Mouse (Mus musculus) spleen, adult 18-20 months (tissue): ENCODE results near the gene Apol10b.
"Not testable (repeated sequence)": the region's sequence is repeated elsewhere in the genome, so short reads cannot be mapped to it uniquely, and the experiment has no call there.

Experiments used
- DNase-seq, 2 experiments: peaks; one replicate each; pipeline ENCODE4 v3.0.0; 2022; ENCODE audit warnings: mixed read lengths in 2 of 2

Apol10b gene

DNA sequence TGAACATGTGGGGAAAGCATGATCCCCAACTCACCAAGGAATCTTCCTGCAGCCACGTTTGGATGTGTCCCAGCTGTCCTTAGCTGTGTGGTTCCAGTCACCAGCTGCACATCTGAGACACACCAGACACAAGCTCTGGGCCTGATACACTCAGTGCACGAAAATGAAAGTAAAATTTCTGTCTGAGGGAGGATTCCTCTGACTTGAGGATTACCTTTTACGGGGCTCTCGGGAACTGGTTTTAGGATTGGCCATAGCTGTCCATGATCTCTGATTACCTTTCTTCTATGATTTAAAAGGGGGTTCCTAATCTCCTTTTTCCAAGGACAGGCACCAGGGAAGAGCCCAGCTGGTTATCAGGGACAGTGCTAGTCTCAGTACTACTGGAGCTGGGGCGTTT, at the start of gene Apol10b:
Gene Apol10b, minus strand, starts transcription at position 165 of the 400 bp plus-strand sequence.
- DNase-seq = no peak

DNA sequence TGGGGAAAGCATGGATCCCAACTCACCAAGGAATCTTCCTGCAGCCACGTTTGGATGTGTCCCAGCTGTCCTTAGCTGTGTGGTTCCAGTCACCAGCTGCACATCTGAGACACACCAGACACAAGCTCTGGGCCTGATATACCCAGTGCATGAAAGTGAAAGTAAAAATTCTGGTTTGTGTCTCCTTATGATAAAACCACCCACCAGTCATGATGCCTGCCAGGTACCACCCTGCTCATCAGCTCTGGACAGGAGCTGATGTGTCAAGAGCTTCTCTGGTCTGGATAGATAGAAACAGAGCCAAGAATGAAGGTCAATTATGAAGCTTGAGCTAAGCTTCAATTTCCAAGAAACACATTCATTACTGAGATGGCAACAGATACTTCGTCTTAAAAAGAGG, 47.3 kb upstream of the Apol10b start, which contains the start of gene Apol11b:
Gene Apol11b, minus strand, starts transcription at position 111 of the 400 bp plus-strand sequence.
- not testable (repeated sequence) for DNase-seq

- DNase-seq = not testable (repeated sequence)
Measured at GRCm38 (mm10) chr15:77629822-77630221, 33.9 kb upstream of the Apol10b start.

- not testable (repeated sequence) for DNase-seq
Measured at GRCm38 (mm10) chr15:77628647-77629046, 32.7 kb upstream of the Apol10b start.

DNA sequence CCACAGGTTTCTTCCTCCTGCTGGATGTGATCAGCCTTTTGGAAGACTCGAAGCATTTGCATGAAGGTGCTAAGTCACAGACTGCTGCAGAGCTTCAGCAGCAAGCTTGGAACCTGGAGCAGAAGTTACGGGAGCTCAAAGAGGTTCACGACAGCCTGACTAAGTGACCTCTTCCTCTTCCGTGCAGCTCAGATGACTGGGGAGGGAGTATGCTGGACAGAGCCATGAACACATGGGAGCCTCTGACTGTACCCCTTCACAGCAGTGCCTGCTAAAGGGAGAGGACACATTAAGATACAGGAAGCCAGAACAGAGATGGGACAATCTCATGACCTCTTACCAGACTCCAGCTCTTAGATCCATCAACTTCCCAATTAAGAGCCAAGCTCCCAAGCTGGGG, 30.5 kb upstream of the Apol10b start:
- not testable (repeated sequence) for DNase-seq

GRCm38 (mm10) chr15:77624710-77625109, 28.8 kb upstream of the Apol10b start:
- no peak for DNase-seq

DNA sequence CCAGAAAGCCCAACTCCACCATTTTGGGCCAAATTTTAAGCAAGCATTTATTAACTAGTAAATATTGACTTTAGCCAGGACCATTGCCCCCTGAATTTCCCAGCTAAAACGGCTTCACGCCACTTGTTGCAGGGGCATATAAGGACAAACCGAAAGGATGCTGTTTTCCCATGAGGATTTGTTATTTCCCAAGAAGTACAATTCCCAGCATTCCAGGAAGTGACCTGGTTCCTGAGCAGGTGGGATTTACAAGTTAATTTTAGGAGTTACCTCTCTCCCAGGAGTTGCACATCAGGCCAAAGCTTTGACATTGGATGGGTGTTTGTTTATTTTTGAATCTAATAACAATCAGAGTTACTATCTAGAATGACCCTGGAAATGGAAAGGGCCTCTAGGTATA, 10.1 kb upstream of the Apol10b start:
- no peak for DNase-seq

DNA sequence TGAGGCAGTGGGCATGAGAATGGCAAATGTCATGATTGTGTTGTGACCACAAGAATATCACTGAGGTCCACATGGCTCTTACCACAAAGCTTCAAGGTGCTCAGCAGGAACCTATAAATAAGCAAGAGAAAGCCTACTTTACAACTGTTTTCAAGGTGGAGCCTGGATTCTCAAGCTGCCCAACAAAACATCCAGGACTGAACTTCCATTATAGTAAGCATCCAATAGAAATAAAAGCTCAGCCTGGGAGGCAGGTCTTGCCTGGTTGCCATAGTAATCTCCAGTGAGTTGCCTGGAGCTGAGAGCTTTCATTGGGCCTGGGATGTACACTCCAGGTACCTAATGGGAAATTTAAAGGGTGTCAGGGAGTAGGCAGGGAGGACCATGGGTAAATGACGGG, 3.0 kb upstream of the Apol10b start, which contains the start of gene Gm36245:
Gene Gm36245, plus strand, starts transcription at position 301 of the 400 bp plus-strand sequence.
- no peak for DNase-seq

DNA sequence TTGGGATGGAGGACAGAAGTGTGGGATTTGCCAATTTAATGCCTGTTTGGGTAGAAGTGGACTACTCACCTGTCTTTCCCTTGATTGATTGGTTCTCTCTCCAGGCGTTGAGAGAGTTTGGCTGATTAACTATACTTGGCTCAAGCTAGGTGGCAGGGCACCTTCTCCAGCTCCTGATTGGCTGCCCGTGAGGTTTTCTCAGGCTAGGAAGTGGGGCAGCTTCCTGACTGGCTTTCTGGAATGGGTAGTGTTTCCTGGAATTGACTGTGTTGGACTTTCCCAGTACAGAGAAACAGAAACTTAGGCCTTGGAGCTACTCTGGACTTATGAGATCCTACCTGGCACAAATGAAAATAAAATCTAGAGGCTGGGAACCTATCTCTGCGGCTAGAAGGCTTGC, 2.5 kb upstream of the Apol10b start:
- DNase-seq = no peak

GRCm38 (mm10) chr15:77593557-77593956, 2.4 kb downstream of the Apol10b start:
- no peak for DNase-seq

DNA sequence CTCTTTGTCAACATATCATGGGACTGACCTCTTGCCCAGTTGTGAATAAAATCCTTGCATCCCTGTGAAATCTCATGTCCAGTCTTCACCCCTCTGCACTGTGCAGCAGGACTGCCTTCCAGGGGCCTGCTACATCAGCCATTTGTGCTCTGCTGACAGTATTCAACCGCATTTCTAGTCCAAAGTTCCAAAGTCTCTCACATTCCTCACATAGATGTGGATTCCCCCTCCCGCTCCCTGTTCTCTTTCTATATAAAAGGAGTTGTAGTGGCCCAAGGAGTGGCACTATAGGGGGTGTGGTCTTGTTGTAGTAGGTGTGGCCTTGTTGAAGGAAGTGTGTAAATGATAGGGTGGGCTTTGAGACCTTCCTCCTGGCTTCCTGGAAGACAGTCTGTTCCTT, 5.0 kb downstream of the Apol10b start:
- no peak for DNase-seq

DNA sequence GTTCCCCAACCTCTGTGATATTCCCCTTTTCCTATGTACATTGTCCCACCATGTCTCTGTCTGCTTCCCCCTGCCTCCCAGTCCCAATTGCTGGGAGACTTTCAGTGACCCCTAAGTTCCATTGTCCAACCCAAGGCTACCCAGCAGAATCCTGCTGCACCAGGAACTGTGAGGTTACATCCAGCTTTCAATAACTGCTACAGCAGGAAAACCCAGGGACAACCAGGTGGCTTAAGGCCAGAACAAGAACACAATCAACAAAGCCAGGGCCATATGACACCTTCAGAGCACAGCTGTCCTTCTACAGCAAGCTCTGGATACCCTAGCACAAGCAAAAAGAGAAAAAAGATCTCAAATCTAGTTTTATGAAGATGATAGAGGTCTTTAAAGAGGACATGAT, 6.9 kb downstream of the Apol10b start:
- DNase-seq = no peak

DNA sequence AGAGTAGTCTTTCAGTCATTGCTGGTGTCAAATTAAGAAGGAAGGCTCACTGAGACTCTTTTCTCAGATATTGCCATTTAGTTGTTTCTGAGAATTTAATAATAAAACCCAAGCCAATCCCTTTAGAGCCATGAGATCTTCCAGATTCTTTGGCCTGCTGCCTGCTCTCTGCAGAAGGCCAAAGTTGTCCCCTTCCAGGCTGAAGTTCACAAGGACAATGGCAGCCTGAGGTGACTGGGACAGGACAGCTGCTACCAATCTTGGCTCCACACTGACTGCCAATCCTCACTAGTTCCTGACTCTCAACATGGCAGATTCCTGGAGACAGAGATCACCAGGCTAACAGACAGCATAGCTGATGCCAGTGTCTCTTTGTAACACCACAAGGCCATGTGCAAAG, 8.9 kb downstream of the Apol10b start:
- DNase-seq = no peak

DNA sequence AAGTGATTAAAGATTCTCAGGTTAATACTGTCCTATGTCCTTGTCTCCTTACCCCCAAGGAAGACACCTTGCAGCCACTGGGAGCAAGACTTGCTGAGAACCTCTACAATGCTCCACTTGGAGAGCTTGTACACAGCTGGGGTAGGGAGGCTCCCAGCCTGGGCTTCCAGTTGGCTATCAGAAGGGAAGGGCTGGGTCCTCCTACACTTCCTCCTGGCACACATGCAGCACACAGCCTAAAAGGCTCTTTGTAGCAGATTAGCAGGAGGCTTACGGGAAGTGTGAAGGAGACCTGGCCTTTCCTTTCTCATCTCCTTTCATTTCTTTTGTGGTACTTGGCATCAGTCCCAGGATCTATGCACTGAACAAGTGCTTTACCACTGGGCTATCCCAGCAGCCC, 14.2 kb downstream of the Apol10b start:
- no peak for DNase-seq

DNA sequence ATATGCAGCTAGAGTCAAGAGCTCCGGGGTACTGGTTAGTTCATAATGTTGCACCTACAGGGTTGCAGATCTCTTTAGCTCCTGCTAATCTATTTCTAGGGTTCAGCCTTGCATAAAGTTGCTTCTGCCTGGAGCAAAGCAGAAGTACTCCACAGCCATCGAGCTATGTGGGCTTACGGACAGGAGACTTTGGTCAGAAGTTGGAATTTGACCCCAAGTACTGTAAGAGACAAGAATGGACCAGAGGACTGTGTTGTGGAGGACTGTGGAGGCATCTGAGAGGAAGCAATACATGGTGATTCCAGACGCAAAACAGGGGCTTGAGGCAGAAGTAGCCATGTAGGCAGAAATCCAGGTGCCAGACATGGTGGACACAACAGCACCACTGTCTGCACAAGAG, 16.6 kb downstream of the Apol10b start:
- DNase-seq = no peak

GRCm38 (mm10) chr15:77578801-77579200, 17.1 kb downstream of the Apol10b start:
- no peak for DNase-seq

DNA sequence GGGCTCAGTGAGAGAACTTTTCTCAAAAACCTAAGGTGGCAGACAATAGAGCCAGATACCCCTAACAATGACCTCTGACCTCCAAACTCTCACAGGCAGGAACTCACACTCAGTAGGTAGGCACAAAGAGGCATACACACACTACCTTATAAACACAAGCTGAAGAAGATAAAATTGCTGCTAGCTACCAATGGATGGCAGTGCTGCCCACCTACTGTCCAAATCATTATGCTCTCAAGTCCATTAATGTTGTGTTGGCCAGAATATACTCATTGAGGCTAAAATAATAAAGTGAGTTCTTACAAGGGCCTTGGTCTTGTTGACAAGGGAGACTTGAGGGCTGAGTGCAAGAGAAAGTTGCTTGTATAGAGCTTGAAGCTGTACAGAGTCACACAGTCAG, 32.7 kb downstream of the Apol10b start:
- DNase-seq = no peak

GRCm38 (mm10) chr15:77561792-77562191, 34.1 kb downstream of the Apol10b start, which contains the start of gene 1700025B11Rik:
TSS of gene 1700025B11Rik (minus strand) at chr15:77561892.
- no peak for DNase-seq

DNA sequence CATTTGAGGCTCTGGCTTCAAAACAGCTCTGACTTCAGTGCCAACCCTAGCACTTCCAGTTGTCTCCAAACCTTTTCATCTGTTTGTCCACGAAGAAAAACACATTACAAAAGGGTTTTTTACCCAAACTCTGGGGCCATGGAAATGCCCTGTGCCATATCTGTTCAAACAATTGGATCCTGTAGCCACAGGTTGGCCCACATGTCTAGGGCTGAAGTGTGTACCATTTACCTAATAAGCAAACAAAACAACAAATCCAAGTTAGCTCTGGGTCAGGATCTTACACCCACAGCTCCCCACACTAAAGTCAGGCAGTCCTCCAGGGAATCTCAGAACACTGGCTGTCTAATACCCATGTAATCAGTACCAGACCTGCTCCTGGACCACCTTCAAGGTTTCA, 56.7 kb downstream of the Apol10b start:
- DNase-seq = not testable (repeated sequence)
